ENCODE assay signal across 13 mouse cellular contexts in genomic region chr13:63311156-63311555, GRCm38 (mm10).
"Had no signal": no experiment of that assay in that cellular context is flagged by ENCODE, and none has a peak within 500 bp of the region (broad histone marks: within the 10 kb centered on the region; RNA-seq: fewer than 3 reads in every experiment).

No protein-coding gene starts in this region.

- H3K4me1 ChIP-seq: intestine, embryonic 15.5 days; lung, embryonic 15.5 days; midbrain, embryonic 15.5 days; stomach, embryonic 15.5 days had no signal

- H3K9me3 ChIP-seq: intestine, embryonic 15.5 days; liver, embryonic 13.5 days; lung, embryonic 15.5 days; megakaryocyte, embryonic 14.5 days; midbrain, embryonic 15.5 days; neural tube, embryonic 12.5 days; stomach, embryonic 15.5 days had no signal

- H3K9ac ChIP-seq: intestine, embryonic 15.5 days; liver, embryonic 13.5 days; liver, postnatal 0 days; lung, embryonic 15.5 days; midbrain, embryonic 15.5 days; neural tube, embryonic 12.5 days; stomach, embryonic 15.5 days had no signal

- H3K4me2 ChIP-seq: intestine, embryonic 15.5 days; liver, embryonic 13.5 days; lung, embryonic 15.5 days; midbrain, embryonic 11.5 days; midbrain, embryonic 15.5 days; neural tube, embryonic 12.5 days; stomach, embryonic 15.5 days had no signal

- H3K27ac ChIP-seq: intestine, embryonic 15.5 days; liver, embryonic 13.5 days; lung, embryonic 15.5 days; macrophage; midbrain, embryonic 15.5 days; neural tube, embryonic 12.5 days; stomach, embryonic 15.5 days had no signal

- ATAC-seq: intestine, embryonic 15.5 days; liver, postnatal 0 days; midbrain, embryonic 15.5 days had no signal

- H3K36me3 ChIP-seq: intestine, embryonic 15.5 days; liver, embryonic 13.5 days; midbrain, embryonic 15.5 days; stomach, embryonic 15.5 days had no signal

- DNase-seq: liver; liver, embryonic 13.5 days; liver, postnatal 0 days; lung, postnatal 14 days; right cerebral cortex, postnatal 14 days had no signal

- H3K27me3 ChIP-seq: intestine, embryonic 15.5 days; liver, embryonic 13.5 days; lung, embryonic 15.5 days; midbrain, embryonic 15.5 days; neural tube, embryonic 12.5 days; stomach, embryonic 15.5 days had no signal

- H3K4me3 ChIP-seq: intestine, embryonic 15.5 days; liver, embryonic 13.5 days; lung, embryonic 15.5 days; megakaryocyte, embryonic 14.5 days; midbrain, embryonic 15.5 days; neural tube, embryonic 12.5 days; stomach, embryonic 15.5 days had no signal
